Mouse (Mus musculus) lung, adult 2 months (tissue): Measurements from ENCODE around the gene Cstf1.

Experiments
- CTCF ChIP-seq: fragments of 200-500 bp; IDR thresholded peaks from 2 replicates; pipeline ENCODE4 v1.5.1; 2011; ENCODE audit warnings: mild to moderate bottlenecking, low read length, control low read depth; ENCODE audit not compliant: insufficient read depth
- POLR2A ChIP-seq: fragments of 200-500 bp; IDR thresholded peaks from 2 replicates; pipeline ENCODE4 v1.6.1; 2011; ENCODE audit warnings: low read depth, mild to moderate bottlenecking, control low read depth, low read length, borderline replicate concordance; ENCODE audit errors: extremely low read depth

DNA sequence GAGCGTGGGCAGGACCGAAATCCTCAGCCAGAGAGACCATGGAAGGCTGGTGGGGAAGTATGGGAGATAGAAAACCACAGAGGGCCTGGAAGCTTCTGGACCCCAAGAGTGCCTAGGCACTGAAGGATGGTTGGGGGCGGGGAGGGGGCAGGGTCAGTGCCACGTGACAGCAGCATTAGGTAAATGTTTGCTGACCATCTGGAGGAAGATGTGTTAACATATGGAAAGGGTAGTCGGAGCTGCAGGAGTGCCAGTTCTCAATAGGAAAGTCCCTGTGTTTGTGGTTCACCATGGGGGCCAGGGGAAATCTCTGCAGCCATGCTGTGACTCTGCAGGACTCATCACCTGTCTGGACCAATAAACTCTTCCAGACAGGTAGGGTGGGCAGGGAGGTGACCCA lies 43.4 kb downstream of the Cstf1 start:
- TF ChIP-seq CTCF (no peak), POLR2A (no peak)
